Mouse (Mus musculus) frontal cortex, adult (tissue): ENCODE data around the gene Tmem269.

ENCODE experiments used
- ATAC-seq: cut with Nextera tagmentation; 2 replicates; pipeline ENCODE4 v1.9.2; 2017; ENCODE audit warnings: mild to moderate bottlenecking, moderate library complexity, mixed read lengths; ENCODE audit not compliant: low TSS enrichment

Gene Tmem269

DNA sequence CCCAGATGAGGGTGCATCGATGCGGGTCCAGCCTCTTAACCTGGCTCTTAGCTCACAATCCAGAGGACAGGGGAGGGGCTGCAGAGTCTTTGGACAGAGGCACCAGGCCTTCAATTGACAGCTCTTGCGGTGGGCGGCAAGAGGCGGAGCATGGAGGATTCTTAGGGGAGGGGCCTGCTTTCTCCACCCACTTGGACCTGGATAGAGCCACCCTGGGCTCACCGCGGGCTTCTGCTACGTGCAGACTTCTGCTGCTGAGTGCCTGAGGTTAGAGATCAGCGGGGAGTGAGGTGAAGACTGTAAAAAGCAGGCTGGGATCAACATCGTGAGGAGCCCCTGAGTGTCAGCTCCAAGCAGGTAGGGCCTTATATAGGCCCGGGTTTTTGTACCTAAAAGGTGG lies at the start of gene Tmem269:
Tmem269 (minus strand) TSS at position 49 of the 400 bp plus-strand sequence.
- ATAC-seq: no peak

DNA sequence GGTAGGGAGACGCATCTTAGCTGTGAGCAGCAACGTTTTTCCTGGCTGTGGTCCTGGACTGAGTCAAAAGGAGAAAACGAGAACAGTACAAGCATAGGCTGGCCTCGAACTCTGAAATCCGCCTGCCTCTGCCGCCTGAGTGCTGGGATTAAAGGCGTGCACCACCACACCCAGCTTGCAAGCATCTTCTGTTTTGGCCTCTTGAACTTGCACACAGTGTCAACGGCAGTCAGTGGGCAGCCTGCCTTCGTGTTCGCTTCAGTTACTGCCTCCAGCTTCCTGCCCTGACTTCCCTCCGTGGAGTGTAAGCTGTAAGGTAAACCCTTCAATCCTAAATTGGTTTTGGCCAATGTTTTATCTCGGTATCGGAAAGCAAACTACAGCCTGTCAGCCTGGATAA lies 48.6 kb upstream of the Tmem269 start:
- ATAC-seq: no peak

DNA sequence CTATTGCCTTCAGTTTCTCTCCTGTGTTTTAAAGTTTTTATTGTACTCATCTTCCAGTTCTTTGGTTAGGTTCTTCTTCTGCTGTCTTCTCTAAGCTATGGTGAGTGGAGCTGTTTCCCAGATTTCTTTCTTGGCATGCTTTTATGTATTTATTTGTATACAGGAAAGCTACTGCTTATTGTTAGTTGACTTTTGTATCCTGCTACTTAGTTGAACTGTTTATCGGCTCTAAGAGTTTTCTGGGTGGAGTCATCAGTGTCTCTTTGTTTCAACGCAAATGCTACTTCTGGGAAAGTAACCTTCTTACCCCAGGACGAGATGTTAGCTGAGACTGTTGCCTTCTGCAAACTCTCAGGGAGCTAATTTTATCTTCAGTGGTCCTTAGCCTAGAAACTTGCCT lies 45.4 kb upstream of the Tmem269 start:
- ATAC-seq: no peak

DNA sequence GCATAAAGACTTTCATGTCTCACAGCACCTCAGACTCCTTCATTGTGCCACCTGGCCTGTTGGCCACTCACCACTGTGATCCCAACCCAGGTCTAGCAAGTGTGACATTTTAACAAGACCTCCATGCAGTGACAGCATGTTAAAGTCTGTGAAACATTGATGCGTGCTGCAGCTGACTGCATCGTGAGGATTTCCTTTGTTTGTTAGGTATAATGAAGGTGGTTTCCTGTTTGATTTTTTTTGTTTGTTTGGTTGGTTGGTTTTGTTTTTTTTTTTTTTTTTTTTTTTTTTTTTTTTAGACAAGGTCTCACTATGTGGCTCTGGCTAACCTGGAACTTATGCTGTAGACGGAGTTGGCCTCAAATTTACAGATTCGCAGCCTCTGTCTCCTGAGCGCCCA lies 44.5 kb upstream of the Tmem269 start:
- ATAC-seq: no peak

DNA sequence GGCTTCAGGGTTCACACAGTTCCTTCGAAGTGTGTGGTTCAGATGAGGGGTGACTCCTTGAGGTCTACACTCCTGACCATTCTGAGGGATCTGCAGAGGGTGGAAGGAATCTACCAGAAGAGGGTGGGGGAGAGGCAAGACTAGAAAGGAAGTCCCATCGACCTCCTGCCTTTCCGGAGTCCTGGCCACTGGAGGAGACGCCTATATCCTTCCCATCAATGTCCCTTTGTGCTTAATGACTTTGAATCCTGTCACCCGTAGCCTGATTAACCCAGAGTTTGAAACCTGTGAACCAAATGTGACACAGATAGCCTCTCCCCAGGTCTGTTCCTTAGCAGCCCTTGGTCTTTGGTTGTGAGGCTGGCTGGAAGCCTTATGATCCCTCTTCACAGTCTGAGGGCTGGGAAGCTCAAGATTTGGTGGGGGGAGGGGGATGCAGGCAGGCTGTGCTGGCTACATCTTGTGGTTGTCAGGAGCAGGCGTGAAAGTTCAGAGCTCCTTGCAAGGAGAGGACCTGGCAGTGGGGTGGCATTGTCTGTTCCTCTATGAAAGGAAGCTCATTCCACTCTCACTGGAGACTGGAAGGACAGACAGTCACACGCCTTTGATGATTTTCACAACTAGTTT lies 43.2 kb upstream of the Tmem269 start:
- ATAC-seq: no peak

DNA sequence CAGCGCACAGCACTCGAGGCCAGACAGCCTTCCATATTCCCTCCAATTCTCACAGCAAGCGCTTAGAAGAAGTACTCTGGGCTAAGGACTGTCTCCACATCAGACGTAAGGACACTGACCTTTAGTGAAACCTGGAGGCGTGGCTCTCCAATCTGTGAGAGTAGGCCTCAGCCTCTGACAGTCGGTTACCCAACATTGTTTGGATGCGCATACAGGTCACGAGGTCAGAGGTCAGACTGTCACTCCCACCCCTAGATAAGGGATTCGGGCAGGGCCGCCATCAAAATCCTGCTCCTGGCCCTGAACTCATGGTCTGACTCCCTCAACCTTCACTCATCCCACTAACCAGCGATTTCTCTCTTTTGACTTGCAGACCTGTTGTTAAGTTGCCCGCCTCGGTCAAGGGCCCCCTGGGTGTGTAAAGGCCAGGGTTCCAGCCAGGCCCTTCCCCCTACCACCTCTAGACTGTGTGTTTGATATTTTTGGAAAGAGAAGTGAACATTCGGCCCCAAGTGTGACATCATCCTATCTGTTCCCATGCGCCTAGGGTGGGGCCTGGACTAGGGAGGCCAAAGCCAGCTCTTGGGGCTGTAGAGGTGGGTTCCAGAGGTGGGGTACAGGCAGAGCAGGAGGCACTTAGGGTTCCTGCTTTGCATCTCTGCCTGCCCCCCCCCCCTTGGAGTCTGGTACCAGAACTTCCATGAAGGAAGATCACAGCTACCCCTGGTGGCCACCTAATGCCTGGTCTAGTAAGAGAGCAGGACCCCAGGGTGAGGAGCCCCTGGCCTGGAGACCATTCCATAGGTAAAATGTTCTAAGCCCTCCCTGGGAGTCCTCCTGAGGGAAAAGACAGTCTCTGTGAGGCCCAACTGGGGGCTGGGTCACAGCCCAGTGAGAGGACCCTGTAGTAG lies 41.6 kb upstream of the Tmem269 start:
- no peak for ATAC-seq

DNA sequence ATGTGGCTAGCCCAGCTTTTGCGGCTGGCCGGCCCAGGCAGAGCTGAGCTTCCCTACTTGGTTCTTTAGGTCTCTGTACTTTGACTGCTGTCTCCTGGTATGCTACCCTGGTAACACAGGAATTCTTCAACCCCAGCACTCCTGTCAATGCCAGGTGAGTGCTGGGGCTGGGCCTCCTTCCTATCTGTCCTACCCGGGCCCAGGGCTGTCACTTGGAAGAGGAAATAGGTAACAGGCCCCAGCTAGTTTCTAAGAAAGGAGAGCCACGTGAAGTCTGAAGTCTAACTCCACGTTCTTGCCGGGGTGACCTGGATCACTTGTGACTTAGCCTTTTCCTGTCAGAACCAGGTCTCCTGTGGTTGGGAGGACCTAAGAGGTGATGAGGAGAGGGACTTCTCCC lies 39.1 kb upstream of the Tmem269 start:
- ATAC-seq: no peak

DNA sequence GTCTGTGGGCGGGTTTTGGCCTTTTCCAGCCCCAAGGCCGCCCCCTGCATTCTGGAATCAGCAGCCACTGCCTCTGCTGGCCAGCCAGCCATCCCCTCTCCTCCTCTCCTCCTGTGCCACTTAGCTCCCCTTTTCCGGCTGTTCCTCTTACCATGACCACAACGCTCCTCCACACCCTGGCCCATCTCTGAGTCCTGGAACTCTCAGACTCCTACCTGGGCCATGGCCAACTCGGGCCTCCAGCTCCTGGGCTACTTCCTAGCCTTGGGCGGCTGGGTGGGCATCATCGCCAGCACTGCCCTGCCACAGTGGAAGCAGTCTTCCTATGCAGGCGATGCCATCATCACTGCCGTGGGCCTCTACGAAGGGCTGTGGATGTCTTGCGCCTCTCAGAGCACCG lies 37.3 kb upstream of the Tmem269 start, which contains the start of gene Cldn19:
Cldn19 (plus strand) TSS at position 64 of the 400 bp plus-strand sequence.
- no peak for ATAC-seq

DNA sequence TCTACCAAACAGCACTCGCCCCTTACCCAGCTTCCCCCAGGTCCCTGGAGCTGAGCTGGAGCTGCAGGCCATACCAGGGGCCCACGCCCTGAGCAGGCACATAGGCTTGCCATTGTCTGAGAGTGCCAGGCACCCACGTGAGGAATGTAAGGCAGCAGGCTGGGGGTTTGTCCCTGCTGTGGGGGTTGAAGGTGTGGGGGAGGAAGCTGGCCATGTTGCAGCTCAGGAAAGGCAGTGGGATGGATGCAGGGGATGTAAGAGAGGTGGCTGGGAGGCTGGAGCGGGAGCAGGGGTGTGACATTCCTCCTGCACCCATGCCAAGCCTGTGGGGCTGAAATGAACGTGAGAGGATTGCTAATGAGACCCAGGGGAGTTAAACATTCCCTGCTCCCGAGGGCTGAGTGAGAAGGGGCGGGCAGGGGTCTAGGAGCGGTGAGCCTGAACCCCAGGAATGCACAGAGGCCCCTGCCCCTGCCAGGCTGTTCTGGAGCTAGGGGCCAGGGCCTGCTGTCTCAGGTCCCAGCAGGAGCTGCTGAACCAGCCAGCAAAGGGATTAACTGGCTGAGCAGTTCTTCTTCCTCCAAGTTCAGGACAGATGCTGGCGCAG lies 36.1 kb upstream of the Tmem269 start:
- ATAC-seq: peak; percentile 61

DNA sequence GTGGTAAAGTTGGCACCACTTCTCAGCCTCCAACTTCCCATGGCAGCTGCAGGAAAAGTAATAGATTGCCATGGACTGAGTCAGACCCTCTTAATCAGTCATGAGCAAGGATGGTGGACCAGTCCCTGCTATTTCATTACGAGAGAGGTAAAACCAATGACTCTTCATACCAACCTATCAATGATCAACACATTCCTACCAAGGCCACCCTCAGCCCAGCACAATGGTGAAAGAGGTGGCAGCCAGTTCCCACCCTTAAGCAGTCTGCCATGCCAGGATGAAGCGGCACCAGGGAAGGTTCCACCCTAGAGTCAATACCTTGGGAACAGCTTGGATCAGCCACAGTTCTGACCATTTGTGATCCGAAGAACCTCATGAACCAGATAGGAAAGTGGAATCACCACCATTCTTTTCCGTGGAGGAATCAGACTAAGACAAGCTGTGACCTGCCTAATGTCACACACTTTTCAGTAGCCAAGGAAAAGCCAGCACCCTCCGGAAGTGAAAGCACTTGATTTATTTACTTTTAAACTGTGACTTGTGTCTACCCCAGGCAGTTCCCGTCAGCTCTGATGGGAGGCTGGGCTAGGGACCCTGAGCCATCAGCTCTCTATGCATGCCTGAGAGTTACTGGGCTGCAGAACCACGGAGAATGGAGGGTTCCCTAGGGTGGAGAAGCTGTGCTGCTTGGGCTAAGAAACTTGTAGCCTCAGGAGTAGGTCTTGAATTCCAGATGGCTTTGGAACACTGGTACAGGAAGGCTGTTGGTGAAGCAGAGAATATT lies 34.2 kb upstream of the Tmem269 start:
- ATAC-seq: no peak

DNA sequence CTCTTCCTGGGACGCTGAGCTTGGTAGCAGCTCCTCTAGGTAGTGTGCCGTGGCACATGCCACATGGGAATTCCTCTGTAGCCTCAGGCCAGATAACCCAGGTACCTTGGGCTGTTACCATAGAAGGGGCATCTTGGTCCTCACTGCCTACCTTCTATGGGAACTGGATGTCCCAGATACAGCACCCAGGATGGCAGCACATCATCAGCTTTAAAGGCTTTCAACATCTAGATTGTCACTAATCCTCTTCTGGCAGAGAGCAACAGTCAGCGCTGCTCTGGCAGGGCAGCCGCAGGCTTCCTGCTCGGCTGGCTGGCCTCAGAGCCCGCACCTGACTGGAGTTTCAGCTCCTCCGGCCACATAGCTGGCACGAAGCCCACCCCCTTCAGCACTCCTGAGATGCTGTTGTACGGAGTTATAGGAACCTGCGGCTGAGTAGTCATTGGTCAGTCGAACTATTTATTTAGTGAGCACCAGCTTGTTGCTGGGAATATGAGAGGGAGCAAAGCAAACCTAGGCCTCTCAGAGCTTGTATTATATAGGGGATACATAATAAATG lies 30.5 kb upstream of the Tmem269 start:
- ATAC-seq: no peak

DNA sequence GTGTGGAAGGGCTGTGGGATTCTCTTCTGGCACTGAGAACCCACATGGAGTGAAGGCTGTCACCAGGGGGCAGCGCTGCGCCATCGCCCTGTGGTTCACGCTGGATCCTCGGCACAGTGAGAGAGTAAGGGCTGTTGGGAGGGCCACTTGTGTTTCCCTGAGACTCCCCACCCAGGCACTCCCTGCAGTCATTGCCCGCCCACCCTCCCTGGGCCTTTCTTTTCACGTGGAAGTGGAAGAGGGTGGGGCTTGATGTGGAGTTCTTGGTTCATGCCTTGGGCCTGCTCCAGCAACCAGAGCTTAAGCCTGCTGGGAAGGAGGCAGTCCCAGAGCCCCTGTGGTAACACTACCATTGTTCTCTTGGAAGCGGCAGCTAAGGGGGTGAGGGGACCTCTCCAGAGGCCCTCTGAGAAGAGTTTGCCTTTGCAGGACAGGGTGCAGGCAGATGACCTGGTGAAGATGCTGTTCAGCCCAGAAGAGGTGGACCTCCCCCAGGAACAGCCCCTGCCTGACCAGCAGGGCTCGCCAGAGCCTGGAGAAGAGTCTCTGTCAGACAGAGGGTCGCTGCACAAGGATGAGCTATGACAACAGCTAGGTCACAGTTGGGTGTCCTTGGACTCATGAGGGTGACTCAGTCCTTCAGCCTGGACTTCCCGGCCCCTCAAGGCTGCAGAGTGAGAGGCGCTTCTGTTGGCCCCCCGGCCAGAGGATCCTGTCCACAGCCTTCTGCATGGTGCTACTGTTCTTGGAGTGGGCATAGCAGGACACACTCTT lies 29.6 kb upstream of the Tmem269 start:
- ATAC-seq: 0 out of 2 replicates have a peak, but pooled peaks have one; percentile 35

DNA sequence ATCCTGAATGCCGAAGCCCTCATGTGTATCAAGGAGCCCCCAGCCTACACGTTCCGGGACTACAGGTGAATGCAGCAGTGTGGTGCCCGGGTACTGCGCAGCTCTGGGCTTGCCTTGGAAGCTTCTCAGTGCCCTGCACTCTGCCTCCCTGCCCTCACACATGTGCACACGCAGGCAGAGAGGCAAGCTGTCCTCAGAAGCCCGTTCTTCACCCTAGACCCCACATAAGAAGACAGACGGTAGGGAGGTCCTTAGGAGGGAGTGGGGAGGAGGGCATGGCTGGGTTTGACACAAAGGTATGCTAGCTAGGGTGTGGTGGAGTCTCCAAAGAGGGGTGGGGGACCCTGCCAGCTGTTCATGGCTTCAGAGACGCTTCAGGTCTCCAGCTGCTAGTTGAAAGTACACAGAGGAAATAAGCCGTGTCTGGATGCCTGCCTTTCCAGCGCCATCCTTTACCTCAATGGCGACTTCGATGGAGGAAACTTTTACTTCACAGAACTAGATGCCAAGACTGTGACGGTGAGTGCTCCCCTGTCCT lies 28.7 kb upstream of the Tmem269 start:
- no peak for ATAC-seq

DNA sequence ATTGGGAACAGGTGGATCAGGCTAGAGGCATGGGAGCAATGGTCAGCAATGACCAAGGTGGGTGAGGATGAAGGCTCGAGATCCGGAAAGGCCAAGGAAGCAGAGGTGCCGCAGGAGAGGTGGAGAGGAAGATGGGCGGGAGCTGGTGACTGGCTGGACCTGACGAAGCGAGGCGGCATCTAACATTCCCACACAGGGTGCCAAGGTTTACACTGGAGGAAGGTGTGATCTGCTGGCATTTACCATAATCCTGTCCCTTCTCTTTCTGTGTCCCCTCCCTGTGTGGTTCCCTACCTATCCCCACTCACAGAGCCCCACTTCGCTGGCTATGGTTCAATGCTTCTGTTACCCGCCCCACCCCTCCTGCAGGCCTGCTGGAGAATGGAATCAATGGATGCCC lies 27.9 kb upstream of the Tmem269 start:
- peak; percentile 1; the same call in 1 of the 2 replicates for ATAC-seq

DNA sequence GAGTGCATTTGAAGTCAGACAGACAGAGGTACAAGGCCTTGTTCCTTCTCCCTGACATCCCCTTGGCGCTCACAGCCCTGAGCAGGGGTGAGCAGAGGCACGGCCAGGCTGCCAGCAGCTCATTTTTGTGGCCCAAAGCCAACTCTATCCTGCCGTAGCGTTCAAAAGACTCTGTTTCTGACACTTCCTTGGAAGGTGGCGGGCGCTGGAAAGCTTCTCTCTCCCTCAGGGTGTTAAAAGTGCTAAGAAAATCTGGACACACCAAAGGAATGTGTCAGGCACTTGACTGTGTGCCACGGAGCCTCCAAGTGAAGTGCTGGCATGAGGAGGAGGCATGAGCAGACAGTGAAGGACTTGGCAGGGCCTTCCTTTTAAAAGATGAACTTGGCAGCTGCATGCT lies 27.5 kb upstream of the Tmem269 start:
- ATAC-seq: peak; percentile 54

DNA sequence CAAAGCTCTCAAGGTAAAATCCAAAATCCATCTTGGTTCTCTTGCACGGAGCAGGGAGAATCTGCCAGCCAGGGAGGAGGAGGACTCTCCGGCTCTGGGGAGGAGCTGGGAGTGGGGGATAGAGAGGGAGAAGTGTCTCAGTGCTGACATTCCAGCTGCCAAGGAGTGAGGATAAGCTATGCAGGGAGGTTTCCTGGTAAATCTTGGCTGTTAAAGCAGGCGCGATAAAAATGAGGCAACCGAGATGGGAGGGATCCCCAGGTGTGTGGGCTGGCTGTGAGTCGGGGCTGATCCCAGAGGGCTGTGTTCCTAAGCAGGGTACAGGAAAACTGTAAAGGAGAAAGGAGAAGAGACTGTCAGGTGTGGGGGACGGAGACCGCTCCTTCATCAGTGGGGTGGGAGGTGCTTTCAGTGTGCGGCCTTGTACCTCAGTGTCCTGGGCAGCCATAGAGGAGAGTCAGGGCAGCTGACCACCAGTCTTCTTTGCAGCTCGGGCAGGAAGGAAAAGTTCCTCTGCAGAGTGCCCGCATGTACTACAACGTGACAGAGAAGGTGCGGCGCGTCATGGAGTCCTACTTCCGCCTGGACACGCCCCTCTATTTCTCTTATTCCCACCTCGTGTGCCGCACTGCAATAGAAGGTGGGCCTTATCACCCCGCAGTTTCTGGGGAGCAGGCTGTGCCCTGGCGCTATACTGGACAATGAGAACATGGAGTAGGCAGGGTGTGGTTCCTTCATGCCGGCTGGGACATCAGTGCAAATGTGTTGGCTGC lies 26.6 kb upstream of the Tmem269 start:
- peak; percentile 66 for ATAC-seq

DNA sequence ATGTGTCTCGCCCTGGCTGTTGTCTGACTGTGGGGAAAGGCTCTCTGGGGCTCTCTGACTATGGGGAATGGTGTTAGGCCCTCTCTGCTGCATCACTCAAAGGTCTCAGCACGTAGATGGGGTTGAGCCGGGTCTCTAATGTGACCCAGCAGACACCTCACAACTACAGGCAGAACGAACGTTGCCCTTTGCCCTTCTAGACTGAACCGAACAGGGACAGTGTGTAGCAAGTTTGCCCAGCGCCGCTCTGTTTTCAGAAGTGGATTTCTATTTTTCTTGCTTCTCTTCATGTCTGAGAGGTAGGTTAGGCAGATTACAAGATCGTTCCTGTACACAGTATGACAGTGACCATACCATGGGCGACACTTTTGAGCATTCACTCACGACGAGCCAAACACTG lies 24.6 kb upstream of the Tmem269 start:
- ATAC-seq: no peak

DNA sequence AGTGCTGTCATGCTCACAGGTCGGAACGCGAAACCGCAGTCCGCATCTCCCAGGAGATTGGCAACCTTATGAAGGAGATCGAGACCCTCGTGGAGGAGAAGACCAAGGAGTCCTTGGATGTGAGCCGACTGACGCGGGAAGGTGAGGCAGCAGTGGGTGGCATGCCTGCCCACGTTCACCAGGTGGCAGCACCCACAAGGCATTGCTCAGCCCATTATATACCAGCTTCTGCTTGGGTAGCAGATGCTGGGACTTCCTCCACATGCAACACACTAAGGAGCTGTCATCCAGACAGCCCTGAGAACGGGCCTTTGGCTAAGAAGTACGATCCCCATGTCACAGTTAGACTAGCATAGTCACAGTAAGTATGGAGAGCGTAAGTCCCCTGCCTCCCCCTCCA lies 23.6 kb upstream of the Tmem269 start:
- peak; percentile 43 for ATAC-seq

DNA sequence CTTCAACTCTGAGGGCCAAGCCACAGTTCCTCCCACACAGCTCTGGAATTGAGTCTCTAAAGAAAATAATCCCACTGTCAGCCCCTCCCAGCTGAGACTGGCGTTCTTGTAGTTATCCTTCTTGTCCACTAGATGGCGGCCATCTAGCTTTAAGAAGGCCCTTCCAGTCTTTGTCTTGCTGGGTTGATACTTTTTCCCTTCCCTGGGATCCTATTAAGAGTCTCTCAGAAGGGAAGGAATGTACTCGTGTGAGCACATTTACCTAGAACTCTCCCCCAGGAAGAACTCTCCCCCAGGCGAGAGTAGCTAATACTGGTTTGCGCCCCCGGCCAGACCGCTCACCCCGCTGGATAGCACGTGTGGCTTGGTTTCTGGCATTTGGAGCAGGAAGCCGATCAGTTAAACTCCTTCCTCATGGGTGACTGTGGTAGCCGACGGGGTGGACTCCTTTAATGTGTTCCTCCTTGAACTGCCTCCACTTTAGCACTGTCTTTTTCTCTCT lies 21.2 kb upstream of the Tmem269 start:
- ATAC-seq: peak; percentile 69

DNA sequence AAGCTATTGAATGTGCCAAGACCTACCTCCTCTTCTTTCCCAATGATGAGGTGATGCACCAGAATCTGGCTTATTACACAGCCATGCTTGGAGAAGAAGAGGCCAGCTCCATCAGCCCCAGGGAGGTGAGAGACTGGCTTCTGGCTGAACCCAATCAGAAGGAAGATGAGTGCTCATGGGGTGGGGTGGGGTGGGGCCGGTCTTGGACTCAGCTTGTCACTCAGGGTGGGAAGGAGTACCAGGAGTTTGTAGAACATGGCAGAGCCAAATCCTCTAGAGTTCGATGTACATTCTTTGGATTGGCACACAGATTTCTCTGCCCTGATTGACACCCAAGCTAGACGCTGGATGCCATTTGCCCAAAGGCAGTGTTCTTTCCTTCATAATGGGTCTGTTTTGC lies 20.6 kb upstream of the Tmem269 start:
- ATAC-seq: no peak
